Mouse (Mus musculus): ENCODE results near the gene Ctsk.

GRCm38 (mm10) chr3:95450915-95451314 lies 48.1 kb upstream of the Ctsk start:
- TF ChIP-seq CTCF (IDR thresholded peaks at IDR 0.05; ENCODE audit: control insufficient read depth, insufficient read depth, low read length) (no peak), POLR2A (IDR thresholded peaks at IDR 0.05; ENCODE audit: borderline replicate concordance, control insufficient read depth, low read depth, low read length) (no peak)
